Mouse (Mus musculus): ENCODE measurements around the gene Clip4. TPM values are rescaled to one million over a fixed set of nuclear protein-coding genes. Genes with fewer than 3 reads are reported as not detected.

Gene Clip4
- polyA plus RNA-seq, 1 experiment from 2014 or later: 10.2 TPM

DNA sequence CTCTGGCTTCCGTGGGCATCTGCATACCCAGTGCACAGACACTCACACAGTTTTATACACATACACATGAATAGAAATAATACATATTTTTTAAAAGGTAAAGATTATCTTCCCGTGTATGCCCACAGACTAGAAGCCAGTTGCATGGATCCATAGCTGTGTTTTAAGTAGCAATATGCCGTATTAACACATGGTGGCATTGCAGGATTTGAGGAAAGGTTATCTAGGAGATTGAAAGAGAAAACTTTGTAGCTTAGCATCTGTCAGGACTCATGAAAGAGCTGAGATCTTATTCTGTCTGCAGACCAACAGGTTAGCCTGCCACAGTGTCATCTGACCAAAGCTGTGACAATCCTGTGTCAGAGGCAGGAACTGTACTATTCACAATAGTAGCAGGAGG lies 63.7 kb downstream of the Clip4 start:
- H3K4me2 ChIP-seq (ENCODE audit: low read depth, low read length, severe bottlenecking): no peak overlapping the region
- no peaks in the 10 kb centered on the region for H3K9me3 ChIP-seq (ENCODE audit: control insufficient read depth, low read length)
- H3K36me3 ChIP-seq (ENCODE audit: control insufficient read depth, insufficient read depth, low read length): no peaks in the 10 kb centered on the region
- WGBS: 85% methylated on average over 3 of the region's 3 CpGs
- no peak overlapping the region for H3K27ac ChIP-seq (ENCODE audit: low read depth, low read length)
- H3K4me1 ChIP-seq (replicated peaks; ENCODE audit: control insufficient read depth, insufficient read depth, low read length): no peaks in the 10 kb centered on the region
- DNase-seq (ENCODE audit: low spot score): no peak
- H3K4me3 ChIP-seq (ENCODE audit: low read depth, low read length): no peak overlapping the region
- no peaks in the 10 kb centered on the region for H3K27me3 ChIP-seq (ENCODE audit: control insufficient read depth, insufficient read depth, low read length)
- no peak overlapping the region for H3K9ac ChIP-seq (ENCODE audit: low read length)
- ATAC-seq (replicated peaks; ENCODE audit: low FRiP score): no peak

DNA sequence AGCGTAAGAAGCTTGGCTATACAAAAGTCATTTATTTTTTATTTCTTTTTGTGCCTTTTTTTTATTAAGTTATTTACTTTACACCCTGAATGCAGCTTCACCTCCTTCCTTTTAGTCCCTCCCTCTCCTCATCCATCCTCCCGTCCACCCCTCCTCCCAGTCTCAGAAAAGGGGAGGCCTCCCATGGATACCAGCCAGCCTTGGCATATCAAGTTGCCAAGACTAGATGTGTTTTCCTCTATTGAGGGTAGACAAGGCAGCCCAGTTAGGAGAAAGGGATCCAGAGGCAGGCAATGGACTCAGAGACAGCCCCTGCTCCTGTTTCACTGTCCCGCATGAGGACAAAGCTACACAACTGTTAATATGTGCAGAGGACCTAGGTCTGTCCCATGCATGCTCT lies 93.9 kb downstream of the Clip4 start:
- Histone ChIP-seq H3K4me3 (ENCODE audit: low read depth, low read length) (no peak overlapping the region), H3K4me2 (ENCODE audit: low read depth, low read length, severe bottlenecking) (no peak overlapping the region), H3K4me1 (replicated peaks; ENCODE audit: control insufficient read depth, insufficient read depth, low read length) (no peaks in the 10 kb centered on the region), H3K27me3 (ENCODE audit: control insufficient read depth, insufficient read depth, low read length) (no peaks in the 10 kb centered on the region), H3K9ac (ENCODE audit: low read length) (no peak overlapping the region), H3K9me3 (ENCODE audit: control insufficient read depth, low read length) (no peaks in the 10 kb centered on the region), H3K36me3 (ENCODE audit: control insufficient read depth, insufficient read depth, low read length) (no peaks in the 10 kb centered on the region), H3K27ac (ENCODE audit: low read depth, low read length) (no peak overlapping the region)
- 88% methylated on average over 3 of the region's 3 CpGs for WGBS
- no peak for ATAC-seq (replicated peaks; ENCODE audit: low FRiP score)
- no peak for DNase-seq (ENCODE audit: low spot score)

GRCm38 (mm10) chr17:71862895-71863294 lies 94.6 kb downstream of the Clip4 start:
- H3K9ac ChIP-seq (ENCODE audit: low read length): no peak overlapping the region
- ATAC-seq (replicated peaks; ENCODE audit: low FRiP score): no peak
- no peaks in the 10 kb centered on the region for H3K4me1 ChIP-seq (replicated peaks; ENCODE audit: control insufficient read depth, insufficient read depth, low read length)
- H3K27ac ChIP-seq (ENCODE audit: low read depth, low read length): no peak overlapping the region
- H3K4me2 ChIP-seq (ENCODE audit: low read depth, low read length, severe bottlenecking): no peak overlapping the region
- DNase-seq (ENCODE audit: low spot score): no peak
- H3K36me3 ChIP-seq (ENCODE audit: control insufficient read depth, insufficient read depth, low read length): no peaks in the 10 kb centered on the region
- no peaks in the 10 kb centered on the region for H3K9me3 ChIP-seq (ENCODE audit: control insufficient read depth, low read length)
- WGBS: 92% methylated on average over 4 of the region's 4 CpGs
- no peak overlapping the region for H3K4me3 ChIP-seq (ENCODE audit: low read depth, low read length)
- no peaks in the 10 kb centered on the region for H3K27me3 ChIP-seq (ENCODE audit: control insufficient read depth, insufficient read depth, low read length)

DNA sequence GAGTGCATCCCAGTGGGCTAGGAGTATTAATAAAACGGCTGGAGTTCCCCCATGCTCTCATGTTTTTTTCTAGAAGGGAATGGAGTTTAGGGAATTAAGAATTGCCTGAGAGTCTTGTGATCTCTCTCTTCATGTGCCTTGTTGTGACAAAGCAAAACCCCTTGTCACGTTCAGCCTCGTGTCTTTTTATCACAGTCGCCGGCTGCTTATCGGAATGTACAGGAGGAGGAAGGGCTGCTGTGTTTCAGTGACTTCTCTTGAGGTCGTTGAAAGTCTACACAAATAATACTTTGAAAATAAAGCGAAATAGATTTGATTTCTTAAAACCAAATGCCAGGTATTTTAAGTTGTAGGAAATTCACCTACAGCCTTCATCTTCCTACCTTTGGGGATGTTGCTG lies 95.8 kb downstream of the Clip4 start:
- no peak overlapping the region for H3K4me2 ChIP-seq (ENCODE audit: low read depth, low read length, severe bottlenecking)
- WGBS: 94% methylated on average over 8 of the region's 8 CpGs
- no peaks in the 10 kb centered on the region for H3K9me3 ChIP-seq (ENCODE audit: control insufficient read depth, low read length)
- ATAC-seq (replicated peaks; ENCODE audit: low FRiP score): no peak
- H3K36me3 ChIP-seq (ENCODE audit: control insufficient read depth, insufficient read depth, low read length): no peaks in the 10 kb centered on the region
- no peak overlapping the region for H3K27ac ChIP-seq (ENCODE audit: low read depth, low read length)
- no peak overlapping the region for H3K9ac ChIP-seq (ENCODE audit: low read length)
- H3K27me3 ChIP-seq (ENCODE audit: control insufficient read depth, insufficient read depth, low read length): no peaks in the 10 kb centered on the region
- H3K4me1 ChIP-seq (replicated peaks; ENCODE audit: control insufficient read depth, insufficient read depth, low read length): no peaks in the 10 kb centered on the region
- no peak for DNase-seq (ENCODE audit: low spot score)
- no peak overlapping the region for H3K4me3 ChIP-seq (ENCODE audit: low read depth, low read length)

GRCm38 (mm10) chr17:71865437-71865836 lies 97.2 kb downstream of the Clip4 start:
- H3K9me3 ChIP-seq (ENCODE audit: control insufficient read depth, low read length): no peaks in the 10 kb centered on the region
- 0 out of 2 replicates have a peak, but pooled peaks cover 1% of the 10 kb centered on the region for H3K4me1 ChIP-seq (replicated peaks; ENCODE audit: control insufficient read depth, insufficient read depth, low read length)
- no peaks in the 10 kb centered on the region; the same call in 1 of the 2 replicates for H3K27me3 ChIP-seq (ENCODE audit: control insufficient read depth, insufficient read depth, low read length)
- H3K27ac ChIP-seq (ENCODE audit: low read depth, low read length): no peak overlapping the region
- DNase-seq (ENCODE audit: low spot score) (no peak), ATAC-seq (replicated peaks; ENCODE audit: low FRiP score) (no peak)
- no peak overlapping the region for H3K9ac ChIP-seq (ENCODE audit: low read length)
- H3K4me3 ChIP-seq (ENCODE audit: low read depth, low read length): no peak overlapping the region
- no peaks in the 10 kb centered on the region for H3K36me3 ChIP-seq (ENCODE audit: control insufficient read depth, insufficient read depth, low read length)
- no peak overlapping the region for H3K4me2 ChIP-seq (ENCODE audit: low read depth, low read length, severe bottlenecking)
- 75% methylated on average over 5 of the region's 5 CpGs for WGBS

GRCm38 (mm10) chr17:71867892-71868291 lies 99.6 kb downstream of the Clip4 start:
- 0 out of 2 replicates have a peak, but pooled peaks cover 1% of the 10 kb centered on the region for H3K4me1 ChIP-seq (replicated peaks; ENCODE audit: control insufficient read depth, insufficient read depth, low read length)
- WGBS: 92% methylated on average over 2 of the region's 2 CpGs
- no peak for ATAC-seq (replicated peaks; ENCODE audit: low FRiP score)

DNA sequence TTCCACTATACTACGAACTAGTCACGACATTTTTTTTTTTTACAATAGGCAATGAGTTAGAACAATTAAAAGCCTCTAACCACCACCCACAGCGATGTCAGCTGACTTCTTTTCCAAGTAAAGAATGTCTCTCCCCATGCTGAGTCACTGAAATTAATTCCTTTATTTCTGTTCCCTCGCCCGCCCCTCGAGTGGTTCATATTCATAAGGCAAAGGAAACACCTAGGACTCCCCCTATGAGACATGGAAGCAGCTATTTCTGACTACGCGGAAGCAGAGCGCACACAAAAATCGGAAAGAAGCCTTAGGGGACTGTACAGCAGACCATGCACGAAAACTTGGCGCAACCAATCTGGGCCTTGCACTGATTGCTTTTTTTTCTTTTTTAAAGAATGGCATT lies 100.6 kb downstream of the Clip4 start:
- ATAC-seq (replicated peaks; ENCODE audit: low FRiP score) (no peak; the same call in 1 of the 2 replicates), DNase-seq (ENCODE audit: low spot score) (no peak)
- Histone ChIP-seq H3K4me2 (ENCODE audit: low read depth, low read length, severe bottlenecking) (peak overlapping the region; percentile 94; the same call in 1 of the 2 replicates), H3K4me1 (replicated peaks; ENCODE audit: control insufficient read depth, insufficient read depth, low read length) (0 out of 2 replicates have a peak, but pooled peaks cover 1% of the 10 kb centered on the region), H3K36me3 (ENCODE audit: control insufficient read depth, insufficient read depth, low read length) (no peaks in the 10 kb centered on the region), H3K27me3 (ENCODE audit: control insufficient read depth, insufficient read depth, low read length) (no peaks in the 10 kb centered on the region; the same call in 1 of the 2 replicates), H3K9me3 (ENCODE audit: control insufficient read depth, low read length) (no peaks in the 10 kb centered on the region), H3K27ac (ENCODE audit: low read depth, low read length) (no peak overlapping the region), H3K9ac (ENCODE audit: low read length) (no peak overlapping the region), H3K4me3 (ENCODE audit: low read depth, low read length) (no peak overlapping the region)
- 68% methylated on average over 12 of the region's 12 CpGs for WGBS

More at GRCm38 (mm10) chr17:71867892-71868291, 99.6 kb downstream of the Clip4 start:
- no peak for DNase-seq (ENCODE audit: low spot score)
- Histone ChIP-seq H3K4me3 (ENCODE audit: low read depth, low read length) (no peak overlapping the region), H3K9ac (ENCODE audit: low read length) (no peak overlapping the region), H3K27me3 (ENCODE audit: control insufficient read depth, insufficient read depth, low read length) (no peaks in the 10 kb centered on the region; the same call in 1 of the 2 replicates), H3K36me3 (ENCODE audit: control insufficient read depth, insufficient read depth, low read length) (no peaks in the 10 kb centered on the region), H3K4me2 (ENCODE audit: low read depth, low read length, severe bottlenecking) (no peak overlapping the region), H3K9me3 (ENCODE audit: control insufficient read depth, low read length) (no peaks in the 10 kb centered on the region), H3K27ac (ENCODE audit: low read depth, low read length) (no peak overlapping the region)

- H3K27me3 ChIP-seq (ENCODE audit: control insufficient read depth, insufficient read depth, low read length): no peaks in the 10 kb centered on the region; the same call in 1 of the 2 replicates
- peak overlapping the region; percentile 77 for H3K9ac ChIP-seq (ENCODE audit: low read length)
- DNase-seq (ENCODE audit: low spot score) (peak; percentile 77), ATAC-seq (replicated peaks; ENCODE audit: low FRiP score) (peak; percentile 83)
- H3K4me3 ChIP-seq (ENCODE audit: low read depth, low read length): peak overlapping the region; percentile 50
- no peaks in the 10 kb centered on the region for H3K9me3 ChIP-seq (ENCODE audit: control insufficient read depth, low read length)
- H3K27ac ChIP-seq (ENCODE audit: low read depth, low read length): no peak overlapping the region
- H3K4me1 ChIP-seq (replicated peaks; ENCODE audit: control insufficient read depth, insufficient read depth, low read length): 0 out of 2 replicates have a peak, but pooled peaks cover 1% of the 10 kb centered on the region
- peak overlapping the region; percentile 94 for H3K4me2 ChIP-seq (ENCODE audit: low read depth, low read length, severe bottlenecking)
- WGBS: 8% methylated on average over 60 of the region's 60 CpGs
- no peaks in the 10 kb centered on the region for H3K36me3 ChIP-seq (ENCODE audit: control insufficient read depth, insufficient read depth, low read length)
Measured at GRCm38 (mm10) chr17:71869372-71870231, 101.3 kb downstream of the Clip4 start.
